Mouse (Mus musculus): Measurements from ENCODE around the gene Pgpep1.

The Pgpep1 gene

DNA sequence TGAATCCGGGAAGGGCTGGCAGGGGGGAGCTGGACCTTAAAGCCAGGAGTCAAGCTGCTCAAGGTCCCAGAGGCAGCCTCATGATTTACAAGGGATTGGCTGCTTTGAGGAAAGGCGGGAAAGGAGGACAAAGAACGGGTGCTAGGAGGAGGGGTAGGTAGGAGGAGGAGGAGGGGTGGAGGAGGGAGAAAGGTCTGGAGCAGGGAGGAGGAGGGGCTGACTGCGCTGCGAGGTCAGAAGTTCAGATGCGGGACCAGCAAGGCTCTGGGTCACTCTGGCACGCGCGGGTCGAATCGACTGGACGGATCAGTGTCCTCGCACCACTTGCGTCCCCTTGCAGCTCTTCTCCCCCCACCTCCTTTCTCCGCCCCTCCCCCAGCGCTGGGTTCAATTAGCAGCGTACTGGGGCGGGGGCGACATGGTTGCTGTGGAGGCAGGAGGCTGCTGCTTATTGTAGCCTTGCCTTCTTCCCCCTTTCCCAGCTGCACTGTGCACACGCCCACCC, 31.6 kb upstream of the Pgpep1 start:
- in situ Hi-C loops (cut with MboI, MseI) = no loop called here

DNA sequence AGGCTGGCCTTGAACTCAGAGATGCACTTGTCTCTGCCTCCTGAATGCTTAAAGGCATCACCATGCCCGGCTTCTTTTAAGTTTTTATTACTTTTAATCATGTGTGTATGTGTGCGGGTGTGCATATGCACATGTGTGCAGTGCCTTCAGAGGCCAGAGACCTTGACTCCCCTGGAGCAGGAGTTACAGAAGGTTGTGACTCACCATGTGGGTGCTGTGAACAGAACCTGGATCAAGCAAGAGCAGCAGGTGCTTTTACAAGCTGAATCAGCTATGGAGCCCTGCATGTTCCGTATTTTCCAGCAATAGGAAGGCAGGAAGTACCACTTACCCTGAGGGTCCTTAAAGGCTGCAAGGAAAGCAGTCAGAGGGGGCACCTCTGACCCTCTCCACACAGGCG, 31.0 kb upstream of the Pgpep1 start:
- in situ Hi-C loops (cut with MboI, MseI) = no loop called here

DNA sequence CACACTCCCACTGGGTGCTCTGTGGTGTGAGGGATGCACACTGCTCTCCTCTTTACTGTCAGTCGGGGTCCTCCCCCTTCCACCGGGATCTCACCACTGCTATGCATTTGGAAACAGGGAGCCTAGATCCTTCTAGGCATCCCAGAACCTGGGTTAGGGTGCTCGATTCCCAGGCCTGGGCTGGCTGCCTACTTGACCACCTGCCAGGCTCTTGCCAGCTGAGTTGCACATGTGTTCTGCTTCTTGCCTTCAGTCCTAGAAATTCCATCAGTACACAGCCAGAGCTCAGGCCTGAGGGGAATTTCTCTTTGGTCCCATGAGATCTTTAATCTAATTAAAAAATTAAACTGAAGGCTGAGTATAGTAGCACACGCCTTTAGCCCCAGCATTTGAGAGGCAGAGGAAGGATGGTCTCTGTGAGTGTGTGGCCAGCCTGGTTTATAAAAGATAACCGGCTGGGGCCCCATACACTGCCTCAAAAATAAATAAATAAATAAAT, 29.8 kb upstream of the Pgpep1 start:
- in situ Hi-C loops (cut with MboI, MseI) = no loop called here

DNA sequence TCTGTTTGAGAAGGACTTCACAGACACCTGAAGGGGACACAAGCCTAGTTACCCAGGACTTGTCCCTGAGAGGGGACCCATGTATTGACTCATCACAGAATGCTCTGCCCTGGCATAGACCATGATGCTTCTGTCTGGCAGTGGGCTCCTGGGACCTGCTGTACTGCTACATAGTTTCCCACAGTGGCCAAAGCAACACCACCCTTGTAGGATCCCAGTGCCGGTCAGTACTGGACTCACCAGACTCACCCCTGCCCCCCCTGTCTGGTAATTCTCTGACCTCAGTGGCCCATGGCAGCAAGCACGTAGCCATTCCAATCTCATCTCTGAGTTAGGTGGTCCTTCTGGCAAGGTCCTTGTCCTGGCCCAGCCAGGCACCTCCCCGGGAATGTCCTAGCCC, 27.9 kb upstream of the Pgpep1 start:
- in situ Hi-C loops (cut with MboI, MseI) = no loop called here

DNA sequence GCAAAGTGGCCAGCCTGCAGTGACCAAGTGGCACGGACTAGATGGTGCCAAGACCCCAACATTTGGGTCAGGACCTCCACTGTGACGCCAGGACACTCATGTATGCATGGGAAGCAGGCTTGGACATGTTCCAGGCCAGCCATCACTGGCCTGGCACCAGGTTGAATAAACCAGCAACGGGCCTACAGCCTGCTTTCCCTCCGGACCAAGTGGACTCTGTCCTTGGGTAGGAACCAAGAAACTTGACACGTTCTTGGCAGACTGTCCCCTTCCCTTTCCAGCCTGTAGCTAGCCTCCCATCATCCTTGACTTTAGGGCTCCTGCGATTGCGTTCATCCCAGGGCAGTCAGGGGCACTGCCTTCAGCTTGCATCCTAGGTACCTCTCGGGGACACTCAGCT, 27.4 kb upstream of the Pgpep1 start:
- in situ Hi-C loops (cut with MboI, MseI) = no loop called here

DNA sequence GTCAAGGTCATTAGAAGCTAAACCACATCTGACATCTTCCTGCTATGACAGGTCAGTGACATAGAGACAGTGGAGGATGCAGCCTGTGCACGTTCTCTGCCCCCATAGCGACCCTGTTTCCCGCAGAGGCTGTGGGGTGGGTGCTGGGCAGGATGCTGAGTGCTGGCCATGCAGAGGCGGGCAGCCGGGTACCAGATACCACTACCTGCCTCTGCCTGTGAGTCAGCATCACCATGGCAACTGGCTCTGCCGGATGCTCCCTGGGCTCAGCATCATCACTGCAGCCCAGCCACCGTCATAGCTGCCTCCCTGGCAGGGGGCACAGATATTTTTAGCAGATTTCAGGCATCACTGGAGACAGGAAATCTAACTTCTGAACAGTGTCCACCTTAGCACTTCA, 24.1 kb upstream of the Pgpep1 start:
- in situ Hi-C loops (cut with MboI, MseI) = no loop called here

DNA sequence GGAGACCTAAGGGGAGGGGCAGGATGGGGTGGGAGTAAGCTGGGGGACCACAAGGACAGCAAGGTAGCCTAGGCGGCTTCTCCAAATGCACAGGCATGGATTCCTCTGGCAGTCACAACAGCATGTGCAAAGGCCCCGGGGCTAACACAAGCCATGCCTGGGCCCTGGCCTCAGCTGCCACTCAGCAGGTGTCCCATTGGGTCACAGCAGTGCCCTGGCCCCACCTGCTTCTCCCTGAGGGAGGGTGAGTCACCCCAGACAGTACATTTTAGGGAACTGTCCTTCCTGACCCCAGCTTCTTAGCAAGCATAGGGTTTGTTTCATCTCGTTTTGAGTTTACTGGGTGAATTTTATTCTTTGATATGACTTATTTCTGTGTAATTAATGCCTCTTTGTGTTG, 22.5 kb upstream of the Pgpep1 start:
- in situ Hi-C loops (cut with MboI, MseI) = no loop called here

DNA sequence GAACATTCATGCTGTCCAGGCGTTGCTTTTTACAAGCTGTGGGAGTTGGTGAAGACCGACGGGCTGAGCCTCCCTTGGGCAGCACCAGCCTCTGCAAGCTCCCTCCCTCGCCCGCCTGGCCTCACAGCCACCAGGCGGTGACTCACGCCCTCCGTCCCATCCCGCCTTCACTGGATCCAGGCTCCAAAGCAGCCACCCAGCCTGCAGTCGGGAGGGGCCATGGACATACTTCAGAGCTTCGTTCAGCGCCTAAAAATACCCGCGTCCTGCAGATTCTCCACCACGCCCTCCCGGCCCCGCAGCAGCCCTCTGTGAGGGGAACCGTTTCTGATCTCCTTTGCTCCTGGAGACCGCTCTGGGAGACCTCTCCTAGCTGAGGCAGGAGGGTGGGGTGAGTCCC, 22.0 kb upstream of the Pgpep1 start:
- in situ Hi-C loops (cut with MboI, MseI) = no loop called here

DNA sequence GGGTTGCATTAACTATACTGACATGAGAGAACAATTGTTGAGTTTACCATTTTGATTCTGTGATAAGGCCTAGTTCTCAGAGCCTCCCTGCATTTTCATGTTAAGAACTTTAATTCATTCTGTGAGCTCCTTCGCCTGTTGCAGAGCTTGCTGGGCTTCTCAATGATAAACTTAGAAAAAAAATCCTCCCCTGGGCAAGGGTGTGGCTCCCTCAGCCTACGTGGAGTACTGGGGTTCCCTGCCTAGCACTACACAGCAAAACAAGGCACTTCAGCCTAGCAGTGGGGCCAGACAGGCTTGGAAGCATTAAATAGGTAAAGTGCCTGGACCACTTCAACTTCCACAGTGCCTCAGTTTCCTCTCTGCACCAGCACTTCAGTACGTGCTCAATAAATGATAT, 21.2 kb upstream of the Pgpep1 start:
- in situ Hi-C loops (cut with MboI, MseI) = no loop called here

DNA sequence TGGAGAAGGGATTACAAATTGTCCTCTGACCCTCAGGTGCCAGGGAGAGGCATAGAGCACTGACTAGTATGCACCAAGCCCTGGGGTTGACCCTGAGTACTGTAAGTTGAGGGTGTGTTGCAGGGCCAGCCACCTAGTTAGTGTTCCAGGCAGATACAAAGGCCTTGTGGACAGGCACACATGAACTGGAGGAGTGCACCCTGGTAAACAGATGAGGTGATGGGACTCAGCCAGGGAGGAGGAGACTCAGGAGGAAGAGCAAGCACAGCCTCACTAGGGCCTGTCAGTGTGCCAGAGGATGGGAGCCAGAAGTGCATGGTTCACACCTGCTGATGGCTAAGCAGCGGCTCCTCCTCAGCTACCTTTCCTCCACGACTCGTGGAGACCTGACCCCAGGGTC, 19.9 kb upstream of the Pgpep1 start:
- in situ Hi-C loops (cut with MboI, MseI) = no loop called here

DNA sequence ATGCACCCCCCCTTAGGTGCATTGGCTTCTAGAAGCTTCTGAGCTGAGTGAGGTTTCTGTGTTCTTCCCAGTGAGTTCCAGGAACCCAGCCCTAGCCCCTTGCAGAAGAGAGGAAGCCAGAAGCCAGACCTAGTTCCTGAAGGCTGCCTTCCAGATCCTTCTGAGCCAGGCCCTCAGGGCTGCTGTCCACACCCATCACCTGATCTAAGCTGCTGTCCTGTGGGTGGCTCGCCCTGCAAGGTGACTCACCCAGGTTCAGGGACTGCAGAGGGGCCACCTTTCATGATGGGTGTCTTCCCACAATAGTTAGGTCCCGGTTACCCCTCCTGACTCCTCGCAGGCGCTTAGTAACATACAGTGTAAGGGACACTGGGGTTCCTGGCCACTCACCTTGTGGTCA, 19.2 kb upstream of the Pgpep1 start:
- in situ Hi-C loops (cut with MboI, MseI) = no loop called here

DNA sequence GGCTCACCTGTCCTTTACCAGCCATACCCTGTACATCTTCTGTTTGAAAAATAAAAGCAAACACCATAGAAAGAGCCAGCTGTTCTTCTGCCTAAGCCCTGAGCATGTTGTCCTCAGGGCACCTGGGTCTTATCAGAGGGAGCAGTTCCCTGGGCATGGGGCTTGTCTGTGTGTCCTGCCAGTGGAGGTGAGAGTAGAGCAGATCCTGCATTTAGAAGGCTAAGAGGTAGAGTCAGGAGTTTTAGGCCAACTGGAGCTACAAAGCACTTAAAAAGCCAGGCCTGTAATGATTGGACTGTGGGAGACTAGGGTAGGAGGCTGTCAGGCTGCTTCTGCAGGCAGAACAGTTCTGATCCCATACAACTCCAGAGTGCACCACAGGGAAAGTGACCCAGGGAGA, 18.5 kb upstream of the Pgpep1 start:
- in situ Hi-C loops (cut with MboI, MseI) = no loop called here

DNA sequence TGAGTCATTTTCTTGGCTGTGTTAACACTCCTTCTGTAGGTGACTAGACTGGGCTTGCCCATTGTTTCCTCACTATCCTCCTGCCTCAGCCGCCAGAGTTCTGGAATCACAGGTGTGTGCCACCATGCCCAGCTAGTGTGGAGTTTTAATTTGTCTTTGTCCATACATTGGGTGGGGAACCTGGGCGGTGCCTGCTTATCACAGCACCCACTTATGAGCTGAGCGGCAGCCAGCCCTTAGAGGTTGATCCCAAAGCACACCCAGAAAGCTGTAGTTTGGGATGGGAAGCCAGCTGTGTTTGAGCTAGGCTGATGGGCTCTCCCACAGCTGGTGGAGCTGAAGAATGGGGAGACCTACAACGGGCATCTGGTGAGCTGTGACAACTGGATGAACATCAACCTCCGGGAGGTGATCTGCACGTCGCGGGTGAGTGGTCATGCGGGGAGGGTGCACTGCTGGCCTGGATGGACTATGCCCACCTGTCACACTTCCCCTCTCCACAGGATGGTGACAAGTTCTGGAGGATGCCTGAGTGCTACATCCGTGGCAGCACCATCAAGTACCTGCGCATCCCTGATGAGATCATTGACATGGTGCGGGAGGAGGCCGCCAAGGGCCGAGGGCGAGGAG, 17.4 kb upstream of the Pgpep1 start:
- in situ Hi-C loops (cut with MboI, MseI) = no loop called here

DNA sequence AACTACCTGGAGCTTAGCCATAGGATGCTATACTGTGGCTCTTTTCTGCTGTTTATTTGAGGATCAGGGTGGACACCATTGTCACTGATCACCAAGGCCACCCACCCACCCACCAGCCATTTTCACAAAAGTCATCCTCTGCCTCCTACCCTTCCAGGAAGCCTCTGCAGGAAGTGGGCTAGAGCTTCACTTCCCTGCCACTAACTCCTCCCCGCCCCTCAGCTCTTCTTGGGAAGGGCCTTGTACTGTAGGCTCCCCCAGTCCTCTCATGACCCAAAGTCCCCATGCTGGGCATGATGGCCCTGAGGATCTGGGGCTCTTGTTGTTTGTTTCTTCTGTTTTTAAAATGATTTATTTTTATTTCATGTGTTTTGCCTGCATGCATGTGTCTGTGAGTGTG, 15.1 kb upstream of the Pgpep1 start:
- in situ Hi-C loops (cut with MboI, MseI) = no loop called here

DNA sequence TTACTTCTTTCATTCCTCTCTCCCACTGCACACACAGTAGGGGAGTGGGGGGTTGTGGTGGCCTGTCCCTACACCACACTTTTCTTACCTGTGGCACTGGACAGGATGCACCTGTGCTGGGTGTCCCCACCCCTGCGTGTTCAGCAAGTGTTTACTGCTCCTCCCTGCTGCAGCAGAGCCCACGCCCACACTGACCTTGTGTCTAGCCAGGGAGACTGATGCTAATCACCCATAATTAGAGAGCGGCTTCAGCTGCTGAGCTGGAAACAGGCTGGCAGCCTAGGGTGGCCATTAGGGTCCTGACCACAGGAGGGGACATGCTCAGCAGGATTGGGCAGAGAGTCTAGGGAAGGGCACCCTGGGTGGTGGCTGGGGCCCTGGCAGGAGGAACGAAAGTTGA, 14.5 kb upstream of the Pgpep1 start:
- in situ Hi-C loops (cut with MboI, MseI) = no loop called here

DNA sequence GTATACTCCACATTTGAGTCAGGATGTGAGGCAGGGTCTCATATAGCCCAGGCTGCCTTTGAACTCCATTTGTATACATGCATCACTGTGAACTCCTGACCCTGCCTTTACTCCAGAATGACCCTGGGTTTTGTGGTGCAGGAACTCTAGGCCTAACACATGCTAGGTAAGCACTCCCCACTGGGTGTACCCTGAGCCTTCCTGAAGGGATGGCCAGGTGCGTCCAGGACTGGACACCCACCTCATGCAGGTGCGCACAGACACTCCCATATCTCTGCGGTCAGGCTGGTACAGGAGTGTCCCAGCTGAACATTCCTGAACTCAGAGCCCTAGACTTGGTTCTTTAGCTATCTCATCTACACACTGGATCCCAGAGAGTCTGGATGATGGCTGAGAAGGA, 13.9 kb upstream of the Pgpep1 start:
- in situ Hi-C loops (cut with MboI, MseI) = no loop called here

DNA sequence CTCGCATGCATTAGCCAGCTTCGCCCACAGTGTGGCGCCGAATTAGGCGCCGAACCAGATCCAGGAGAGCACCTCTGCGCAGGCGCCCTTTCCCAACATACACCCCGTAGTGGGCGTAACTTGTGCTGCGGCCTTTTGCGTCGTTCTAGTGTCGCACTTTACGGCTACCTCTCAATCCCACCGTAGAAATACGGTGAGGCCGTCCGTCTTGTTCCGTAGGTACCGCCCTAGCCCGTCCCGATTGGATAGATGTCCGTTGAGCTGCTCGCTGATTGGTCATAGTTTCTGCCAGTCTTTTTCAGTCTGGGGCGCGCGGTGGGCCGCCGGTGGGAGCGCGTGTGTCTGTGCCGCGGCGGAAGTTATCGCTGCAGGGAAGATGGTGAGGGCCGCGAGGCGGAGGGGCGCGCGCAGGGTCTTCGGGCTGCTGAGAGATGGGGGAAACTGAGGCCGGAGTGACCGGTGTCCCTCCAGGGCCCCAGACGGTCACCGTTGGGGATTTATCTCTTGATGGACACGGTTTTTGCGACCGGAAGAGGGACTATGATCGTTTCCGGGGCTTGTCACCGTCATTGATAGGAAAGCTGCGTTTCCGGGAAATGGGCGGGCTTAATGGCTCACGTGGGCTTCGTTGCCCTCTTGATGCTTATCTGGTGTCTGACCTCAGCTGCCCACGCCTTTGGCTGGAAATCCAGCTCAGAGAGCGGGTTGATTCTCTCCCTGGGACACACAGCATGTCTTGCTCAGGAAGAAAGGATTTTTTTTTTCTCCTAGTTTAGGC, 13.1 kb upstream of the Pgpep1 start, which contains the start of gene Lsm4:
Lsm4 (plus strand) TSS at position 170 of the 778 bp plus-strand sequence.
- in situ Hi-C loops (cut with MboI, MseI) = no loop called here

DNA sequence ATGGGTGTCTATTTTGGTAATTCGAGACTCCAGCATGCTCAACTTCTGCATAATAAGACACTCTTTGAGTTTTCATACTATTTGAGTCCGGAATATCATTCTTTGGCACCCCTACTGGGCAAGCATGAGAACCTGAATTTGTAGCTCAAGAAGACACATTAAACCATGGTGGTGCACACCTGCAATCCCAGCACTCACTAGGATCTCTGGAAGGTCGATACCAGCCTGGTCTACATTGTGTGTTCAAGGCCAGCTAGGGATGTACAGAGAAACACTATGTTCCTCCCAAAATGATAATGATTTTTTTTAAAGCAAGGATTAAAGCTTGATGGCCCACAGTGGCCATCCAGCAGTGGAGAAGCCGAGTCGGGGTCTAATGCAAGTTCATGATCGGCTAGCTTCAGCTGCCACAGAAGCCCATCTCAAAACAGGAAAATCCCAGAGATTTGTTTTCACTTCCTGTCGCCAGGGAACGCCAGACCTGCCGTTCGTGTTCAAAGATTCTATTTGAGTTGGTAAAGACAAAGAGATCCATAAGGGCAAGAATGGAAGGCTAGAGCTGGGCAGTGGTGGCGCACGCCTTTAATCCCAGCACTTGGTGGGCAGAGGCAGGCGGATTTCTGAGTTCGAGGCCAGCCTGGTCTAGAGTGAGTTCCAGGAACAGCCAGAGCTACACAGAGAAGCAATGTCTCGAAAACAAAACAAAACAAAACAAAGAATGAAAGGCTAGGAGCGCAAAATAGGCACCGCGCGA, 12.3 kb upstream of the Pgpep1 start:
- in situ Hi-C loops (cut with MboI, MseI) = no loop called here

DNA sequence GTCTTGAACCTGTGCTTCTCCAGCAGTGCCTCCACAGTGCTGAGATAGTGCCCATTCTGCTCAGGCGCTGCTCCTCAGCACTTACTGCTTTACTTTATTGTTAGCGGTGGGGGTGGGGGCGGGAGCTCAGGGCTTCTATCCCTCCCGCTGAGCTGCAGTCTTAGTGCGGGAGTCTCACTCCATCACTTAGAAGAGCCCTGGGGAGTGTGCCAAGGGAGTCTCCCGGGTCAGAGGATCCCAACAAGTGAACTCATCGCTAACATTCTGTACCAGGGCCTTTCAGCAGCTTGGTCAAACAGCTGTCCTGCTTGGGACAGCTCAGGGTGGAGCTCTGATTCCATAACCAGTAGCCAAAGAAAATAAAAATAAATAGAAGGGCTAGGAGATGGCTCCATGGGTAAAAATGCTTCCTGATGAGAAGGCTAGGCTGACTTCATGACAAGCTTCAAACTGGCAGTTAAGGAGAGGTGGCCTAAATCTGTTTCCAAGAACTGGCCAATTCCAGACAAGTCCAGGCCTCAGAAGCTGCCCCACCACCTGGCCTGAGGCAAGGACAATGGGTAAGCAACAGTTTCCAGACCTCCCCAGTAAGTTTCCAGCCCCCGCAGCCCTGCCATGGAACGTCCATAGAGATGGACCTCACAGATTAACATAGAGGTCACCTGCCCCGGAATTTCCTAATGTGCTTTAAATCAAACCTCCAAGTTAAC, 11.6 kb upstream of the Pgpep1 start:
- in situ Hi-C loops (cut with MboI, MseI) = no loop called here

DNA sequence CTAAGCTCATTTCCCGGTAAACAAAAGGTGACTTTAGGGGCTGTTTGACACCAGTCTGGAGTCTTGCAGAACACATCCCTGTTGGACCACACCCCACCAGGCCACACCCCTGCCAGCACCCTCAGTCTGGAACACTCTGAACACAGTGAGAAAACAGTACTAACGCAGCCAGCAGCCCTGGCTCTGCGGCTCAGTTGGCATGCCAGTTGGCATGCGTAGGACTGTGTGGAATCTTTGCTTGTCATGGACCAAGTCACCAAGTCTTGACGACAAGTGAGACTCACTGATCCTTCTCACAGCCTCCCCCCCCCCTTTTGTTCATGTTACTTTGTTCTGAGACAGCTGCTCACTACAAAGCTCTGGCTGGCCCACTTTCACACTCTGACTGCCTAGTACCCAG, 6.9 kb upstream of the Pgpep1 start:
- in situ Hi-C loops (cut with MboI, MseI) = loop anchor here in 1 of 2 experiments (5.0 kb wide), 1 partner anchor 35 kb away; the partner anchor contains the start of gene Gdf15

DNA sequence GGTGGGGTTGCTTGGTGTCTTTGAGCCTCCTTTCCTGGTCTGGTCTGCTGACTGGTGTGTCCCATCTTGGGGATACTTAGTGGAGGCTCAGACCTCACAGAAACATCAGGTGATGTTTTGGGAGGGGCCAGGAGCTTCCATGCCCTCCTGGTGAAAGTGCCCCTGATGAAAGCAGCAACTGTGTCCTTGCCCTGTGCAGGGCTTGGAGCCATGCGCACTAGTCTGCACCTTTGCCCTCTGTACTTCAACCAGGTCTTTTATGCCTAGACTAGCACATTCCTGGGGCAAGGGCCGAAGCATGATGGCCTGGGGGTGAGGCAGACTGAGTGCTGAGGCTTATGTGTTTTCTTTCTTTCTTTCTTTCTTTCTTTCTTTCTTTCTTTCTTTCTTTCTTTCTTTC, 5.4 kb upstream of the Pgpep1 start:
- in situ Hi-C loops (cut with MboI, MseI) = loop anchor here in 1 of 2 experiments (5.0 kb wide), 1 partner anchor 33 kb away; the partner anchor contains the start of gene Gdf15
